Mouse (Mus musculus): ENCODE data around the gene Ndufc2. TPM values are rescaled to one million over a fixed set of nuclear protein-coding genes. Genes with fewer than 3 reads are reported as not detected.

The Ndufc2 gene
- 338 and 367 TPM in 2 replicates for polyA plus RNA-seq (2015; fragmentation: Nextera tagmentation; extraction: Ambion mirVana)

- H3K4me1 ChIP-seq, result peaks cover 11% of the 10 kb centered on the region
- H3K36me3 ChIP-seq, result 0 out of 2 replicates have a peak, but pooled peaks cover 6% of the 10 kb centered on the region
- no peaks in the 10 kb centered on the region for H3K9me3 ChIP-seq
- H3K27ac ChIP-seq, result peak within 1 kb of the TSS; percentile 84
- H3K4me2 ChIP-seq, result peak within 1 kb of the TSS; percentile 58
- peak; percentile 83 for ATAC-seq (ENCODE audit: insufficient read depth, low FRiP score, low read depth)
- H3K9ac ChIP-seq, result peak within 1 kb of the TSS; percentile 96
- WGBS, result under 1% methylated on average over 54 of the region's 54 CpGs
- H3K27me3 ChIP-seq (replicated peaks), result no peaks in the 10 kb centered on the region
- peak within 1 kb of the TSS; percentile 87 for H3K4me3 ChIP-seq (replicated peaks)
Measured at GRCm38 (mm10) chr7:97399960-97400715, at the start of gene Ndufc2. Gene Ndufc2 (plus strand): TSS chr7:97400003.

GRCm38 (mm10) chr7:97350891-97351290, 48.9 kb upstream of the Ndufc2 start:
- Histone ChIP-seq H3K9ac (no peak overlapping the region), H3K9me3 (no peaks in the 10 kb centered on the region), H3K4me2 (no peak overlapping the region), H3K4me1 (peaks cover 5% of the 10 kb centered on the region; the same call in 1 of the 2 replicates), H3K36me3 (no peaks in the 10 kb centered on the region), H3K27ac (no peak overlapping the region), H3K4me3 (replicated peaks) (no peak overlapping the region), H3K27me3 (replicated peaks) (no peaks in the 10 kb centered on the region)
- ATAC-seq (ENCODE audit: insufficient read depth, low FRiP score, low read depth), result no peak
- 85% methylated on average over 5 of the region's 5 CpGs for WGBS

GRCm38 (mm10) chr7:97351792-97352513, 47.9 kb upstream of the Ndufc2 start:
- H3K4me1 ChIP-seq, result peaks cover 5% of the 10 kb centered on the region; the same call in 1 of the 2 replicates
- no peak overlapping the region for H3K9ac ChIP-seq
- no peak for ATAC-seq (ENCODE audit: insufficient read depth, low FRiP score, low read depth)
- H3K27me3 ChIP-seq (replicated peaks), result no peaks in the 10 kb centered on the region
- H3K4me2 ChIP-seq, result no peak overlapping the region
- no peaks in the 10 kb centered on the region for H3K9me3 ChIP-seq
- H3K4me3 ChIP-seq (replicated peaks), result no peak overlapping the region
- H3K36me3 ChIP-seq, result no peaks in the 10 kb centered on the region
- no peak overlapping the region for H3K27ac ChIP-seq
- 84% methylated on average over 11 of the region's 11 CpGs for WGBS

GRCm38 (mm10) chr7:97353356-97353755, 46.4 kb upstream of the Ndufc2 start:
- no peak for ATAC-seq (ENCODE audit: insufficient read depth, low FRiP score, low read depth)
- no peak overlapping the region for H3K27ac ChIP-seq
- no peak overlapping the region for H3K9ac ChIP-seq
- H3K36me3 ChIP-seq, result no peaks in the 10 kb centered on the region
- H3K27me3 ChIP-seq (replicated peaks), result no peaks in the 10 kb centered on the region
- peaks cover 5% of the 10 kb centered on the region; the same call in 1 of the 2 replicates for H3K4me1 ChIP-seq
- H3K4me3 ChIP-seq (replicated peaks), result no peak overlapping the region
- H3K4me2 ChIP-seq, result no peak overlapping the region
- no peaks in the 10 kb centered on the region for H3K9me3 ChIP-seq
- WGBS, result 78% methylated on average over 6 of the region's 6 CpGs

GRCm38 (mm10) chr7:97355068-97355841, 44.5 kb upstream of the Ndufc2 start:
- Histone ChIP-seq H3K9me3 (no peaks in the 10 kb centered on the region), H3K4me1 (peaks cover 5% of the 10 kb centered on the region; the same call in 1 of the 2 replicates), H3K4me3 (replicated peaks) (no peak overlapping the region), H3K36me3 (no peaks in the 10 kb centered on the region), H3K9ac (no peak overlapping the region), H3K27ac (0 out of 2 replicates have a peak overlapping the region, but pooled peaks have one; percentile 21), H3K27me3 (replicated peaks) (no peaks in the 10 kb centered on the region), H3K4me2 (no peak overlapping the region)
- 39% methylated on average over 13 of the region's 13 CpGs for WGBS
- ATAC-seq (ENCODE audit: insufficient read depth, low FRiP score, low read depth), result peak; percentile 6; the same call in 1 of the 2 replicates

- ATAC-seq (ENCODE audit: insufficient read depth, low FRiP score, low read depth), result no peak
- H3K27me3 ChIP-seq (replicated peaks), result no peaks in the 10 kb centered on the region
- no peaks in the 10 kb centered on the region for H3K36me3 ChIP-seq
- H3K4me3 ChIP-seq (replicated peaks), result no peak overlapping the region
- 52% methylated on average over 5 of the region's 5 CpGs for WGBS
- H3K27ac ChIP-seq, result no peak overlapping the region
- H3K9ac ChIP-seq, result no peak overlapping the region
- H3K4me2 ChIP-seq, result no peak overlapping the region
- H3K9me3 ChIP-seq, result no peaks in the 10 kb centered on the region
- peaks cover 5% of the 10 kb centered on the region; the same call in 1 of the 2 replicates for H3K4me1 ChIP-seq
Measured at GRCm38 (mm10) chr7:97356253-97356652, 43.5 kb upstream of the Ndufc2 start.

GRCm38 (mm10) chr7:97356875-97357276, 42.9 kb upstream of the Ndufc2 start:
- H3K4me1 ChIP-seq, result peaks cover 5% of the 10 kb centered on the region; the same call in 1 of the 2 replicates
- no peak overlapping the region for H3K9ac ChIP-seq
- H3K4me3 ChIP-seq (replicated peaks), result no peak overlapping the region
- no peak overlapping the region for H3K4me2 ChIP-seq
- no peaks in the 10 kb centered on the region for H3K27me3 ChIP-seq (replicated peaks)
- WGBS, result 64% methylated on average over 5 of the region's 5 CpGs
- no peak overlapping the region for H3K27ac ChIP-seq
- no peaks in the 10 kb centered on the region for H3K36me3 ChIP-seq
- H3K9me3 ChIP-seq, result no peaks in the 10 kb centered on the region
- ATAC-seq (ENCODE audit: insufficient read depth, low FRiP score, low read depth), result no peak

GRCm38 (mm10) chr7:97357840-97358239, 42.0 kb upstream of the Ndufc2 start:
- ATAC-seq (ENCODE audit: insufficient read depth, low FRiP score, low read depth), result no peak
- Histone ChIP-seq H3K4me3 (replicated peaks) (no peak overlapping the region), H3K4me2 (no peak overlapping the region), H3K27me3 (replicated peaks) (no peaks in the 10 kb centered on the region), H3K36me3 (no peaks in the 10 kb centered on the region), H3K9me3 (no peaks in the 10 kb centered on the region), H3K27ac (no peak overlapping the region), H3K9ac (no peak overlapping the region), H3K4me1 (peaks cover 5% of the 10 kb centered on the region; the same call in 1 of the 2 replicates)
- 65% methylated on average over 3 of the region's 3 CpGs for WGBS

GRCm38 (mm10) chr7:97358347-97358746, 41.5 kb upstream of the Ndufc2 start:
- no peak overlapping the region for H3K4me2 ChIP-seq
- no peak for ATAC-seq (ENCODE audit: insufficient read depth, low FRiP score, low read depth)
- peaks cover 5% of the 10 kb centered on the region; the same call in 1 of the 2 replicates for H3K4me1 ChIP-seq
- H3K4me3 ChIP-seq (replicated peaks), result no peak overlapping the region
- WGBS, result 76% methylated on average over 4 of the region's 4 CpGs
- no peaks in the 10 kb centered on the region for H3K36me3 ChIP-seq
- H3K9me3 ChIP-seq, result no peaks in the 10 kb centered on the region
- H3K27ac ChIP-seq, result no peak overlapping the region
- no peaks in the 10 kb centered on the region for H3K27me3 ChIP-seq (replicated peaks)
- no peak overlapping the region for H3K9ac ChIP-seq

GRCm38 (mm10) chr7:97360166-97360565, 39.6 kb upstream of the Ndufc2 start:
- Histone ChIP-seq H3K9me3 (no peaks in the 10 kb centered on the region), H3K4me3 (replicated peaks) (no peak overlapping the region), H3K4me2 (no peak overlapping the region), H3K27me3 (replicated peaks) (no peaks in the 10 kb centered on the region), H3K36me3 (no peaks in the 10 kb centered on the region), H3K4me1 (peaks cover 5% of the 10 kb centered on the region; the same call in 1 of the 2 replicates), H3K9ac (no peak overlapping the region), H3K27ac (no peak overlapping the region)
- no peak for ATAC-seq (ENCODE audit: insufficient read depth, low FRiP score, low read depth)
- WGBS, result 74% methylated on average over 5 of the region's 5 CpGs

- no peaks in the 10 kb centered on the region for H3K36me3 ChIP-seq
- no peak overlapping the region for H3K4me2 ChIP-seq
- WGBS, result 51% methylated on average over 3 of the region's 3 CpGs
- no peaks in the 10 kb centered on the region for H3K27me3 ChIP-seq (replicated peaks)
- no peaks in the 10 kb centered on the region for H3K4me1 ChIP-seq
- no peak for ATAC-seq (ENCODE audit: insufficient read depth, low FRiP score, low read depth)
- H3K9ac ChIP-seq, result no peak overlapping the region
- H3K9me3 ChIP-seq, result no peaks in the 10 kb centered on the region
- H3K4me3 ChIP-seq (replicated peaks), result no peak overlapping the region
- H3K27ac ChIP-seq, result no peak overlapping the region
Measured at GRCm38 (mm10) chr7:97360955-97361354, 38.8 kb upstream of the Ndufc2 start.
